Mouse (Mus musculus) adrenal gland, adult 8-10 months (tissue): Measurements from ENCODE around the gene 2410015M20Rik. TPM values are rescaled to one million over a fixed set of nuclear protein-coding genes. Genes with fewer than 3 reads are reported as not detected.
"Not testable (repeated sequence)": the region's sequence is repeated elsewhere in the genome, so short reads cannot be mapped to it uniquely, and the experiment has no call there.

Experiments used
- DNase-seq: peaks from one replicate; pipeline ENCODE4 v3.0.0; 2022
- total RNA-seq, 4 experiments: library from RNA; stranded (reverse); gene quantifications; 2 replicates each; pipeline ENCODE4 v1.2.4; 2022

The 2410015M20Rik gene
- total RNA-seq, 4 experiments from 2014 or later = 245 to 323 (median 277) TPM

DNA sequence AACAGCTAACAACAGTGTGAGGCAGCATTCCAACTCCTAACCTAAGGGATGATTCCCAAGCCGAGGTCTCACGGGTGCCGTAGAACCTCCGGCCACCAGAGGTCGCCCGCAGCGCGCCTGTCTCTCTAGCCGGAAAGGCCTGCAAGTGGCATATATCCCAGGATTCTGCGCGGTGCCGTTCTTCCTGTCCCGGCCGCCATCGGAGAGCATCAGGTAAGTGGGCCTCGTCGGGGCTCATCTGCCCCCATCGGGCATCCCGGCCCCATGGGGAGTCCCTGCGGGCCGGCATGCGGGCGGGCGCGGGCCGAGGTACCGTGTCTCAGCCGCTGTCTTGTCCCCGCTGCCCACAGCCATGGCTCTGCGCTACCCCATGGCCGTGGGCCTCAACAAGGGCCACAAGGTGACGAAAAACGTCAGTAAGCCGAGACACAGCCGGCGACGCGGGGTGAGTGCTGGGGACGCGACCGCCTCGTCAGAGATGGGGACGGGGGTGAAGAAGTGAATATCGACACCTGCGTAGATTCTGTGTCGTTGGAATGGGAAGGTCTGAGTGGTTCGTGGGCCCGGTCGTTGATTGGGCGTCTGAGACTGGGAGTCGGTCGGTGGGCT is 3.8 kb upstream of the 2410015M20Rik start, which contains the start of gene Rpl36:
TSS of gene Rpl36 (plus strand) at position 181 of the 609 bp plus-strand sequence.
- DNase-seq = peak; percentile 93

DNA sequence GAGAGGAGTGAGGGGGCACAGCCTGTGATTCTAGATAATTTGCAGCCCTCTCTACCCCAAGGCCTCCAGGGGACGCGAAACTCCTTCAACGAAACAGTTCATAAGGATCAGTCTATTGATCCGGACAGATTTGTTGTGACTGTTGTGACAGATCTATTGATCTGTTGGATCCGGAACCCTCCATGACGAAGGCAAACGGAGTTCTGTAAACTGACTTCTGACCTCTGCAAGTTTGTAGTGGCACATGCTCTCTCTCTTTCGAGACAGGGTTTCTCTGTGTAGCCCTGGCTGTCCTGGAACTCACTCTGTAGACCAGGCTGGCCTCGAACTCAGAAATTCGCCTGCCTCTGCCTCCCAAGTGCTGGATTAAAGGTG is 3.0 kb upstream of the 2410015M20Rik start:
- DNase-seq = not testable (repeated sequence)

DNA sequence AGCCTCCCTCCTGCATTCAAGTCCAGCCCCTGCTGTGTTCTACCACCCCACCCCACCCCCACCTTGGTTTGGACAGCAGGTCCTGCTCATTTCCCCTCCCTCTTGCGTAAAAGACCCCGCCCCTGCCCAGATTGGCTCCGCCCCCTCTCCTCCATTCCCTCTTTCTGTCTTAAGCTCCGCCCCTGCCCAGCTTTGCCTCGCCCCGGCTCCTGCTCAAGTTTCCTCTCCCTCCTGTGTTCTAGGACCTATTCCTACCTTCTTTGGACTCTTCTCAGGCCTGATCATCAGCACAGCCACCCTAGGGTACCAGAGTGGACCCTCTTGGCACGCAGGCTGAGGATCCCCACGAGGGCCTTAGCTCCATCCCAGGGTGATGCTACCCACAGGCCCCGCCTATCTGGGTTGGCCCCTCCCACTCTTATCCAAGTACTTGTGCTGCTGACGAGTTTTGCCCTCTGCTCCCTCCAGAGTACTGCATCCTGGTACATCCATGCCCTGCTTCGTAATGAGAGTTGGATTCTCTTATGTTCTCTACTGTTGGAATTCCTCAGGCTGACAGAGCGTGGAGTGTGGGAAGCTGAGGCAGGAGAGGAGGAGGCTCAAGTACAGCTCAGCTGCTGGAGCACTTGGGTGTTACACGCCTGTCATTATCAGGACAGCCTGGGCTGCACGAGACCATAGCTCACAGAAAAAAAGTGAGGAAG is 2.4 kb upstream of the 2410015M20Rik start:
- DNase-seq = no peak

DNA sequence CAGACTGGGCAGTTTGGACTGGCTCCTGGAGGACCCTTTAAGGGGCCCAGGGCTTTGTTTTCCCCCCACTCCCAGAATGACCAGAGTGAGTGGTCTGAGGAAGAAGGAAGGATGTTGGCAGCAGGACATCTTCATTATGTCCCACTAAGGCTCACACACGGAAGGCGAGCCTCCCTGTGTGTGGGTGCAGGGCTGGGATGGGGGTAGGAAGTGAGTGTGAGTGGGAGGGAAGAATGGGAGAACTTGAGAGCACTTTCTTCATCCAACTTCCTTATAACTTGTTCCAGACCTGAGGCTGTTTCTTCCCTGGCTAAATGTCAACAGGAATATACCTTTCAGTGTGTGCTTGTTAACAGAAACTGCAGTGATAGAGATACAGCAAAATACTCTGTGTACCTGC is 1.8 kb upstream of the 2410015M20Rik start:
- DNase-seq = no peak

DNA sequence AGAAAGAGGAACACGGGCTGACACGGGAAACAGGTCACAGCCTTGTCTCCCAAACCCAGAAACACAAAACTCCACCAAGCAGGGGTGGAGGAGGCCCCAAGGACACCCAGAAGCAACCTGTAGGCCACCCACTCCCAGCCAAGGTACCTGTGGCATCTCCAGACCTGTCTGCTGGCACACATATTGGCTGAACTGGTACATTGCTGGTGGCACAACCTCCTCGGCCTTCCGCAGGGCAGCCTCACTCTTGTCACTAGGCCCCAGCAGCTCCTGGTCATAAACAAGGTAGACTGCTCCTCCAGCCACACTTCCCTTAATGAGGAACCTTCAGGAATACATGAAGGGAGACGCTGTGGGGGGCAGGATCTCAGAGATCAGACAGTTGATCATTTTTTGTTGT is 872 bp downstream of the 2410015M20Rik start:
- no peak for DNase-seq

DNA sequence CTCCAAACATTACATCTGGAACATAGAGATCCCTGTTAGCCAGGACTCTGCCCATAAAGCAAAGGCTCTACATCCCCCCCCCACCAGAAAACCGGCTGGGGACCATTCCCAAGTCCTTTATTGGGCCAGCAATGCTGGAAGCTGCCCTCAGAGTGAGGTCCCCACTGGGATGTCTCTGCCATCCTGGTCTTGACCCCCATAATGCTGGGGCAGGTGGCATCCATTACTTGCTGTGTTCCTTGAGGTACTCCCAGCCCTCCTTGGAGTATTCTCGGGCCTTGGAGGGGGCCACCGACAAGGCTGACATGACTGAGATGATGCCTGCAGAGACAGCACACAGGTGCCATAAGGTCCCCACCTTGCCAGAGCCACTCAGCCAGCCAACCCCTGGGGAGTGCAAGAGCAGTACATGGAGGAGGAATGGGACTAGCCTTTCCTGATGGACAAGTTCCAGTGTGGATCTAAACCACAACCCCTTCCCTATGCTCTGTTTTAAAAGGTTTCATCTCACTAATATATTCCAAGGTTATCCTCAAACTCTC is 2.0 kb downstream of the 2410015M20Rik start:
- no peak for DNase-seq

DNA sequence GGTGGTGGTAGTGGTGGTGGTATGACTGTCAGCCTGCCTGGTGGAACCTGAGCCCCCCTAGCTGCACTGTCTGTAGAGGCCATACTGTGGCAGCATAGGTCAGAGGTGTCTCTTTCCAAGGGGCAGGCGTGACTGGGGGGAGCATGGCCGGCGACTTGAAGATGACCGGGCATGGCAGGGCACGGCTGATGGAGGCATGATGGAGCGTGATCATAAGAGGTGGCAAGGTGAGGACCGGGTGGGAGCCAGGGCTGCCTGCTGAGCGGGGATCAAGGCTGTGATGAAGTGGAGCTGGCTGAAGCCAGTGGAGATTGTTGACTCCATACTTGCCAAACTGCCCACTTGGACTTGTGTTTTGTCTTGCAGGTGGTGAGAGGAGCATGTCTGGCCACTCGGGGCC is 4.1 kb downstream of the 2410015M20Rik start:
- no peak for DNase-seq

DNA sequence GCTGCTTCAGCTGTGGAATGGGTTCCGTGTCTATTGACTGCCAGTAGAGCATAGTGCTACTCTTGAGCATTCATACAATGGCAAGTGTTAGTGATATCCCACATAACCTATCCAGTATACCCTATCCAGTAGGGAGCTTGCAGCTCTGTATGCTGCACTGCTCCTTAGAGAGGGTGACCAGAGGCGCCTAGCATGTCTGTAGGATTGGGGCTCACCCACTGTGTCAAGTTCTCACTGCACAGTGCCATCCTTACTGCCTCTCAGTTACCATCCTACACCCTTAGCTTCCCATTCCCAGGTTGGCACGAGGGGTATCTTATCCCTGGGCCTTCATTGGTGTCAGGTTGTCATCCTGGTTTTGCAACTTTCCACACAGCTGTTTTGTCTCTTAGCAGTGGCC is 5.1 kb downstream of the 2410015M20Rik start:
- DNase-seq = no peak

DNA sequence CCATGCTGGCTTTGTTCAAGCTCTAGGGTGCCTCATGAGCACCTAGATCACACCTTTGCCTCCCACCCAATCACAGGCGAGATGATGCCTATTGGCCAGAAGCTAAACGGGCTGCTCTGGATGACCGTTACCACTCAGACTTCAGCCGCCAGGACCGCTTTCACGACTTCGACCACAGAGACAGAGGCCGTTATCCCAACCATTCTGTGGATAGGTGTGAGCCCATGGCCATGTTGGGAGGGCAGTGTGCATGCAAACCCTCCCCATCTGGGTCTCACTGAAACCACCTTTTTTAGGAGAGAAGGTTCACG is 5.5 kb downstream of the 2410015M20Rik start:
- no peak for DNase-seq

DNA sequence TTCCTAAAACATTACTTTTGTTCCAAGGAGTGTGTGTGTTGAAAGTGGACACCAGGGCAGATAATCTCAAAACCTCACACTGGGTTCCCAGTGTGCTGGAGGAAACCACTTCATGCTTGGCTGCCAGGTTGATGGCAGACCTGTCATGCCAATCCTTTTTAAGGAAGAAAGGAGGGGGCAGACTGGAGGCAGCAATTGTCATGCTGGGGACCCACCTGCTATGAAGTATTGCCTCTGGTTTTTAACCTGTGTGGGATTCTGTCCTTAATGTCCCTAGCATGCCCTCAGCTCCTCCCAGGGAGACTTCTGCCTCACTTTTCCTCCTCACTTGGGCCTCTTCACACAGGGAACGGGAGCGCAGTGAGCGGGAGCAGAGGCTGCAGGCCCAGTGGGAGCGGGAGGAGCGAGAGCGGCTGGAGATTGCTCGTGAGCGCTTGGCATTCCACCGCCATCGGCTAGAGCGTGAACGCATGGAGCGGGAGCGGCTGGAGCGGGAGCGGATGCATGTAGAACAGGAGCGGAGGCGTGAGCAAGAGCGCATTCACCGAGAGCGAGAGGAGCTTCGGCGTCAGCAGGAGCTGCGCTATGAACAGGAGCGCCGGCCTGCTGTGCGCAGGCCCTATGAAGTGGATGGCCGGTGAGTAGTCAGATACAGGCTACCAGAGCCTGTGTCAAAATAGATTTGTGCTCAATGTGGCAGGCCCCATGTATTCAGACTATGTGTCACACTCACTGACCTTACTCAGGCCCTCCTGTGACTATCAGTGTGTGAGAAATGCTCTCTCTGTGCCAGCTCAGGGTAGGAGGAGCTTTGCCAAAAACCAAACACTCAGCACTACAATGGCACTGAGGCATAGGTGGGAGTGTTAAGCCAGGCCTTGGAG is 6.1 kb downstream of the 2410015M20Rik start:
- DNase-seq = no peak

DNA sequence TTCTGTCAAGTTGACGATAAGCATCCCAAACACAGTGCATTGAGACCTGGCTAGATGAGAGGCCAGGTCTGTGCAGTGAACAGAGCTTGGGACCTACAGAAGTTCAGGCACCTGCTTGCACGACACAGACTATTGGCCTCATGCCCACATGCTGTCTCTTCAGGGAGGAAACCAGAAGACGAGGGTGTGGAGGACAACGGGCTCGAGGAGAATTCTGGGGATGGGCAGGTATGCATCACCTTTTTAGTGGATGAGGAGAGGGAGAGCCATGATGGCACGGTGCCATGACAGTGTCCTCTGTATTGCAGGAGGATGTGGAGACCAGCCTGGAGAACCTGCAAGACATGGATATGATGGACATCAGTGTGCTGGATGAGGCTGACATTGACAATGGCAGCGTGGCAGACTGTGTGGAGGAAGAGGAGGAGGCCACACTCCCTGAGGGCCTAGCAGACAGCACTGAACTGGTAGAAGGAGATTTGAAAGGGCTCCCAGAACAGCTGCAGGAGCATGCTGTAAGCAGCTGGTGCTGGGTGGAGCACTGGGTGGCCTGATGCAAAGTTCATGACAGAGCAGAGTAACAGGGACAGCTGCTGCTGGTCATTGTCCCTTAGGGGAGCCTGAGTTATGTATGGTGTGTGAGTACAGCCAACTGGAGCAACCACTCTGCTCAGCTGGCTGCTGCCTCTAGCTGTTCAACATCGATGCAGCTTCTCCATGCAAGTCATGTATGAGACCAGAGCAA is 15.9 kb downstream of the 2410015M20Rik start:
- no peak for DNase-seq

DNA sequence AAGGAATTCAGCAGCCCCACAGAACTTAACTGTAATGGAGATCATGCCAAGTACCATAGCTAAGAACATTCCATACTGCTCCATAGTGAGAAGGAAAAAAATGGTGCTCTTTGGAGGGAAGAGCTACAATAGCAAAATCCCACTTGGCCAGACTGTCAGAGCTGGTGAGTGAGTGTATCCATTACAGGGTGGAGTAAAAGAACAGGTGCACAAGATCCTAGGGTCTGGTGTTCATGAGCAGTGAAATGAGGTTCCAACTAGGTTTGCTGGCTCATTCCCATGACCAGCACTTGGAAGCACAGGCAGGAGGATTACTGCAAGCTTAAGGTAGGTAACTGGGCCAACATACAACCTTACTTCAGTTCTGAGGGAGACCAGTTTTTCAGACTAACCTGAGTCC is 17.0 kb downstream of the 2410015M20Rik start:
- DNase-seq = no peak

DNA sequence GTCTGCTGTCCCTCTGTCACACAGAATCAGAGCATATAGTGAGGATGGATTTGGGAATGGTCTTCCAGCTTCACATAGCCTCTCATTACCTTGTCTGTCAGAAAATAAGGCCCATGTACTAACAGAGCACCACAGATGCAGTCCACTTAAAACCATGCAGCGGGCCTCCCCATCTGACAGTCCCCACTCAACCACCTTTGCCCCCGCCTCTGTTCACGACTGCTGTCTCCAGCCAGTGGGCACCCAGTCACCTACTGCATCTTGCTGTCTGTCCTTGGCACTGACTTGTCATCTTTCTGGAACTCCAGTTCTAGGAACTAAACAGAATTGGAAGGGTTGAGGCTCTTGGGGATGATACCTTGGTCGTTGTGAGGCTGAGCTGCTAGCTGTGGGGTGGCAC is 20.6 kb downstream of the 2410015M20Rik start:
- DNase-seq = no peak

DNA sequence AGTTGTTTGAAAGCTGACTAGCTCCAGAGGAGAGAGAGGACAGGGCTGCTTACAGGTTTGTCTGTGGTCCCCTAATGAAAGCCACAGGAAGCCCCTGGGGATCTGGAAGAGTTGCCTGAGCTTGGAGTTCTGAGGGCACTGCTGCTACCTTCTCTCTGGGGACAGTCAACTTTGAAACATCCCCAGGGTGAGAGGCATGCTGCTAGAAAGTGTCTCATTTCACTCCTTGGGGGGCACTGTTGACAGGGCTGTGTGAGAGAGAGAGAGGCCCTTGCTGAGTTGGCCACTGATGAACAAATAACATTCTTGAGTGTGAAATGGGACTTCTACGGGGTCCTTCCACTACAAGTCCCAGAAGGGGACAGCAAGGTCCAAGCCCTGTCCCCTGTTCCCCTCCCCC is 21.8 kb downstream of the 2410015M20Rik start:
- DNase-seq = no peak

DNA sequence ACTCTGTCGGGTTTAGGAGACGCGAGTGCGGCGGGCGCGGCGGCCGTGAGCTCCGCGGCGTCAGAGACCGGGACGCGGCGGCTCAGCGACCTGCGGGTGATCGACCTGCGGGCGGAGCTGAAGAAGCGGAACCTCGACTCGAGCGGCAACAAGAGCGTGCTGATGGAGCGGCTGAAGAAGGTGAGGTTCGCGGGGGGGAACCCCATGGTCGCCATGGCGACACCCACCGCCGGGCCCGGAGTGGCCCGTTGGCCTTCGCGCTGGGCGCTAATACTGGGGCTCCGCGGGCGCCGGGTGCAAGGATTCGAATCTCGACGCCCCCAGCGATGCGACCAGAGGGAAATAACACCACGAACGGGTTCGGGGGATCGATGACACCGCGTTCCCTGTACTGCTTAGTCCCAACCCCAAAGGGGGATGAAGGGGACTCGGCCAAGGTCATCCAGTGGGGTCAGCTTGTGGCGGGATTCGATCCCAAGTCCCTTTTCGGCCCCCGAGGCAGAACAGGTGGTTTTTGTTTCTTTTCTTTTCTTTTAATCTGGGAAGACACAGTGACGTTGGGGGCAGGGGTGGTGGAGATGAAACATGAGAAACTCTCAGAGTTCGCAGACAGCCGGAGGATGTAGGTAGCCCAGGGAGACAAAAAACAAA is 24.3 kb downstream of the 2410015M20Rik start:
- DNase-seq = no peak

DNA sequence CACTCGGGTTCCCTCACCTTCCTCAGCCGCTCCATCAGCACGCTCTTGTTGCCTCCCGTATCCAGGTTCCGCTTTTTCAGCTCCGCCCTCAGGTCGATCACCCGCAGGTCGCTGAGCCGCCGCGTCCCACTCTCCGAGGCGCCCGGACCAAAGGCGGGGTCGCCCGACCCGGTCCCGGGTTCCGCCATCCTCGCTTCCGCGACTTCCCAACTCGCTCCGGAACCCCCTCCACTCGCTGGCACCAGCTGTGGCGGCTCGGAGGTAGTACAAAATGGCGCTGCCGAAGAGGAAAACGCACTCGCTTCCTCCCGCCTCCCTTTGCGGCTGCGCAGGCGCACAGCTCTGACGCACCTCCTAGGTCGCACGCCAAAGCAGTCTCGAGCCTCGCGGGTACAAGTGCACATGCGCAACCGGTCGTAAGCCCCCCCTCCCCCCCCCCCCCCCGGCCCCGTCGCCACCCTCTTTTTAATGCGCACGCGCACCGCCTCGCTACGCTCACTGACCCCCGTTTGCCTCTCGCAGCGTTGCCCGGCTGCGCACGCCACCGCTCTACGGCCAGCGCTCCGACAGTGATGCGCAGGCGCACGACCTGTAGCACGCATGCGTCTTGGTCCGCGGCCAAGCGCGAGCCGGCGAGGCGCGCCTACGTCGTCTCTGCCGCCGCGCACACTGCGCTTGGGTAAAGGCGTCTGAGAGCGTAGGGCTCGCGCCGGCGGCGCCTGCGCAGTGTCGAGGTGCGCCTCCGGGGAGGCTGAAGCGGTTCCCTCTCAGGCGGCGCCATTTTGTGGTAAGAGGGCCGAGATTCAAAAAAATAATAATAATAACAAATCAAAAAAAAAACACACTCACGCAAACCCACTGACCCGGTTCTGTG is 25.1 kb downstream of the 2410015M20Rik start, which contains the start of the genes Safb2 and Safb:
TSS of gene Safb2 (minus strand) at position 329 of the 874 bp plus-strand sequence.
TSS of gene Safb (plus strand) at position 569 of the 874 bp plus-strand sequence.
- peak; percentile 99 for DNase-seq

DNA sequence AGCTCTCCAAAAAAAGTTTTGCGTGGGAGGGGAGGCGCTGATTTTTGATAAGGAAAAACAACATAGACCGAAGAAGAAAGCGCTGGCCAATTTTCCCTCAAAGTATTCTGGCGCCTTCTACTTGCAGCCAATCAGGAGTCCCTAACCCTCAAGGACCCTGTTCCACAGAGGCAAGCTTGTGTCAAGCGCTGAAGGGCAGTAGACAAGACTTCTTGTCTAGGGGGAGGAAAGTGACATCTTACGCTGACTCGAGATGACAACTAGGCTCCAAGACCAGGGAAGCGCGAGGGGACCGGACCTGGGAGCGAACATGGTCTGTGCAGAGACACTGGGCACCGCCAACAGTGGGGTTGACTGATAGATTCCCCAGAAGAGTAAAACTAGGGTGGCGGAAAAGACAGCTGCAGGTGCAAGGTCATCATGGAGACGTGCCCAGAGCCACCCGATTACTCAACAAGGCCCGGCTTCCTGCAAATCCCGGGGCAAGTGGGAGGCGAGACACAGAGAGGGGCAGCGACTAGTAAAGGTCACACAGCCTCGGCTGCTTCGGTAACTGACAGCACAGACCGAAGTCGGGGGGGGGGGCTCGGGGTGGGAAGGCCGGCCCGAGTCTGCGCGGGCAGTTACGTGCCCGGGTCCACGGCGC is 25.8 kb downstream of the 2410015M20Rik start:
- peak; percentile 62 for DNase-seq

DNA sequence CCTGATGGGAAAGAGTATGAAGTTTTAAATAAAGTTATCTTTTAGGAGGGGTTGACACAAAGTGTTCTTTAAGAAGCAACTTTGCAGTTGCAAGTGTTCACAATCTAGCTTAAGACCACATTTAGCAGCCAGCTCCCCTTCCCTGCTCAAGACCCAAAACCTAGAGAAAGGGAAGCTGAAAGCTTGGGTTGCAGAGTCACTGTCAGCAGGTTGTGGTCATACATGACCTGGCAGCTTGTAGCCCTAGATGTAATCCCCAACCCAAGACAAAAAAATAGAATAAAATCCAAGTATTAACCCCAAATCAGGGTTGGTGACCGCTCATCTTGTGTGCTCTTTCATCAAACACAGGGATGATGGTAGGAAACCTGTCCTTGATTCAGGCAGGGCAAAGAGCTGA is 26.5 kb downstream of the 2410015M20Rik start:
- no peak for DNase-seq

DNA sequence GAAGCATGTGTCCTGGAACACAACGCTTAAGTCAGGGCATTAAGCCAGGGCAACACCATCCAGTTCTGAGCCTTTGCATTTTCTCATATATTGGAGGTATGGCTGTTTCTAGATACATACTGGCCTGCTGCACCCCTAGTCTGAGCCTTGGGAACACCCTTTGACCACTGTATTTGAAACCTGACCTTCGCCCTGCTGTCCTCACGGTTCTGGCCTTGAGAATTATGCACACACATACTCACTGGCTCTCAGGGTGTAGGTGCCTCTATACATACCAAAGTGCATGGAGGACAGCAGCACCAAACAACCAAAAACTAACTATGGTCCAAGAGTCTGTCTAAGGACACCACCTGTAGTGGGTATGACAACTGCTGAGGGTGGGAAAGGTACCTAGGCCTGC is 36.6 kb downstream of the 2410015M20Rik start:
- DNase-seq = no peak

DNA sequence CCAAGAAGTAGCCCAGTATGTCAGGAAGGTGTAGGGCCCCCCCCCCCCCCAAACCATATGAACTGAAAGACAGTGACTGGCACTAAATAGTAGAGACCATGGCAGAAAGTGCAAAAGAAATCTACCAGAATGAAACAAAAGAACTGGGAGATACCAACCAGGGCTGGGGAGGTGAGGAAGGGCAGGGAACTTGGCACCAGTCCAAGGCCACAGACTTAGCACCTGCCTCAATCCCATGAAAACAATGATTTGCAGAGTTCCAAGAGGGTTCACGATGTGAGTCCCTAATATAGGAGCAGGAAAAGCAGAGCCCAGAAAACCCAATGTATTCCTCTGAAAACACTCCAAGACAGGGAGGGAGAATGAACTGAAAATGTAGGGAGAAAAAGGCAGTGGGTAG is 37.4 kb downstream of the 2410015M20Rik start:
- DNase-seq = no peak
